Mouse (Mus musculus) testis, adult 2 months (tissue): ENCODE measurements at regions not wholly inside any gene's neighbourhood (a gene's known extent, or its start where the extent isn't known, plus 50 kb on each side); places are given as distances from the start of the nearest gene placed in this dataset.

Experiments used
- CTCF ChIP-seq: fragments of 200-500 bp; IDR thresholded peaks from 2 replicates; pipeline ENCODE4 v1.5.1; 2012; ENCODE audit warnings: low read depth, mild to moderate bottlenecking, inconsistent platforms, low read length, moderate library complexity; ENCODE audit not compliant: control insufficient read depth, insufficient read depth, insufficient replicate concordance
- POLR2A ChIP-seq: fragments of 200-500 bp; IDR thresholded peaks from 2 replicates; pipeline ENCODE4 v1.6.1; 2012; ENCODE audit warnings: low read depth, mild to moderate bottlenecking, inconsistent platforms, low read length, moderate library complexity; ENCODE audit not compliant: control insufficient read depth

- TF ChIP-seq CTCF (no peak), POLR2A (no peak)
Observed at GRCm38 (mm10) chr7:133481529-133481928, 120.4 kb downstream of the Tex36 start.
